Comparison of ENCODE assay signal across 26 mouse cellular contexts in the genomic region with DNA sequence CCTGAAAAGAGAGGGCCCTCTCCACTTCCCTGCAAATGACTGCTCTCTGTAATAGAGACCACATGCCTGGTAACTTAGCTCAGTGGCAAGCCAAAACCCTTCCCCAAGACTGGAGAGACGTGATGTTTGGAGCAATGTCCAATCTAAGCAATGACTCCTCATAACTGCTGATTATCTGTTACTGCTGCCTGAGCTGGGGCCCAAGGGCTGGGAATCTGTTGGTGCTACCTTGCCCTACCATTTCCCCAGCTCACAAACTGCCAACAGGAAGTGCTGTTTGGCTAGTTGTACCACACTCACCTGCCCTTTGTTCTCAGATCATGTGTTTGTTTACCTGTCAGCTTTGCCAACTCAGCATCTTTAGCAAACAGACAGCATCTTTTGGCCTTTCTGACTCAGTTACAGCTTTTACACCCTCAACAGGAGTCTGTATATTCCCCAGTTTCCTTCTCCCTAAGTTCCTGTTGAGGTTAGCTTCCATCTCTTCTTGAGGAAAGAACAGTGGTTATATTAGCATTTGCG. TPM values are rescaled to one million over a fixed set of nuclear protein-coding genes. Genes with fewer than 3 reads are reported as not detected.
DNase-seq lines count a peak whose midpoint lies in the region; ATAC-seq and TF ChIP-seq lines count a peak whose summit lies in the region.
"Had no signal": no experiment of that assay in that cellular context is flagged by ENCODE, and none has a peak within 500 bp of the region (broad histone marks: within the 10 kb centered on the region; RNA-seq: fewer than 3 reads in every experiment).

No protein-coding gene starts in this region.

- H3K4me1 ChIP-seq in CH12.LX (ENCODE audit: control insufficient read depth in 1 of 2, insufficient read depth in 2 of 2) (peaks cover 0 to 38% of the 10 kb centered on the region in 2 experiments; a peak in 2 of 4 replicates), ES-E14 (ENCODE audit: control insufficient read depth in 2 of 2, insufficient read depth in 2 of 2, low read length in 2 of 2, poor library complexity in 1 of 2) (no peaks in the 10 kb centered on the region; a peak in 1 of 4 replicates)
- peaks cover 3% of the 10 kb centered on the region; the same call in 1 of the 2 replicates for H3K4me1 ChIP-seq in intestine, embryonic 16.5 days (ENCODE audit: control insufficient read depth, insufficient read depth, low read length)
- H3K4me1 ChIP-seq in small intestine, adult 2 months (ENCODE audit: control insufficient read depth, insufficient read depth, insufficient read length, low read length) = peaks cover 10% of the 10 kb centered on the region
- H3K4me1 ChIP-seq: embryonic facial prominence, embryonic 10.5 days; embryonic facial prominence, embryonic 13.5 days; forebrain, embryonic 12.5 days; forebrain, embryonic 15.5 days; hindbrain, embryonic 12.5 days; hindbrain, embryonic 15.5 days had no signal

- H3K36me3 ChIP-seq in CH12.LX (replicated peaks in 1 of 2; ENCODE audit: control insufficient read depth in 1 of 2, insufficient read depth in 1 of 2, low read length in 1 of 2) (peaks cover 35 to 85% of the 10 kb centered on the region in 2 experiments), ES-E14 (ENCODE audit: control insufficient read depth, insufficient read depth, low read length, poor library complexity, severe bottlenecking) (peaks cover 50% of the 10 kb centered on the region)
- H3K36me3 ChIP-seq in intestine, embryonic 16.5 days (ENCODE audit: control insufficient read depth, insufficient read depth, low read length) = peaks cover 25% of the 10 kb centered on the region
- H3K36me3 ChIP-seq in small intestine, adult 2 months (ENCODE audit: control insufficient read depth, insufficient read depth, low read length) = peaks cover 66% of the 10 kb centered on the region

- H3K4me3 ChIP-seq in CH12.LX (replicated peaks in 1 of 3; ENCODE audit: low read depth in 2 of 3, low read length in 2 of 3, poor library complexity in 1 of 3) = no peak overlapping the region
- no peak overlapping the region for H3K4me3 ChIP-seq in ES-E14 (ENCODE audit: insufficient read depth in 1 of 2, low read depth in 1 of 2, low read length in 2 of 2, poor library complexity in 1 of 2, severe bottlenecking in 1 of 2)
- no peak overlapping the region for H3K4me3 ChIP-seq in intestine, embryonic 16.5 days (ENCODE audit: low read length)
- no peak overlapping the region for H3K4me3 ChIP-seq in small intestine, adult 2 months (ENCODE audit: low read depth, low read length)
- H3K4me3 ChIP-seq: embryonic facial prominence, embryonic 10.5 days; embryonic facial prominence, embryonic 13.5 days; erythroblast, embryonic 14.5 days; forebrain, embryonic 12.5 days; forebrain, embryonic 15.5 days; hindbrain, embryonic 12.5 days; hindbrain, embryonic 15.5 days had no signal

- TF ChIP-seq EP300 in CH12.LX (IDR thresholded peaks at IDR 0.05; ENCODE audit: low read length) = no peak

- in situ Hi-C loops in CH12.LX (cut with MboI; ENCODE audit: low pct_ligation_motif_present, low pct_unique_long_range_greater_than_20kb, low sequenced_read_pairs) (no loop called here), ES-E14 (cut with MboI; ENCODE audit: low sequenced_read_pairs in 2 of 2, unreplicated experiment in 2 of 2) (no loop called here)

- no peak for TF ChIP-seq POLR2A in CH12.LX (IDR thresholded peaks at IDR 0.05; ENCODE audit: low read depth, low read length)
- no peak for TF ChIP-seq POLR2A in small intestine, adult 2 months (IDR thresholded peaks at IDR 0.05; ENCODE audit: low read depth, low read length)

- TF ChIP-seq RAD21 in CH12.LX (IDR thresholded peaks at IDR 0.05; ENCODE audit: low read depth, low read length) = no peak

- dilution Hi-C loops in CH12.LX (cut with MboI; ENCODE audit: extremely low pct_ligation_motif_present, extremely low pct_unique_long_range_greater_than_20kb, low sequenced_read_pairs) = no loop called here

- no peak for TF ChIP-seq CTCF in CH12.LX (conservative IDR thresholded peaks at IDR 0.05 in 1 of 2, IDR thresholded peaks at IDR 0.05 in 1 of 2; ENCODE audit: low read depth in 2 of 2, low read length in 2 of 2)
- no peak for TF ChIP-seq CTCF in small intestine, adult 2 months (IDR thresholded peaks at IDR 0.05; ENCODE audit: extremely low read depth, insufficient read length, insufficient replicate concordance, low read depth, low read length)

- H3K79me2 ChIP-seq in CH12.LX (replicated peaks; ENCODE audit: control insufficient read depth, extremely low read depth, insufficient read depth, poor library complexity, severe bottlenecking) = no peaks in the 10 kb centered on the region

- 75% methylated on average over 2 of the region's 2 CpGs for WGBS in intestine, embryonic 16.5 days
- 59% methylated on average over 2 of the region's 2 CpGs for WGBS in small intestine, adult 2 months

- H3K27me3 ChIP-seq in CH12.LX (replicated peaks) = no peaks in the 10 kb centered on the region
- no peaks in the 10 kb centered on the region for H3K27me3 ChIP-seq in intestine, embryonic 16.5 days (replicated peaks; ENCODE audit: control insufficient read depth, insufficient read depth, low read length)
- H3K27me3 ChIP-seq in small intestine, adult 2 months (ENCODE audit: control insufficient read depth, insufficient read depth, low read length) = no peaks in the 10 kb centered on the region
- H3K27me3 ChIP-seq: embryonic facial prominence, embryonic 13.5 days; forebrain, embryonic 12.5 days; forebrain, embryonic 15.5 days; hindbrain, embryonic 12.5 days; hindbrain, embryonic 15.5 days had no signal

- H3K27ac ChIP-seq in CH12.LX (ENCODE audit: insufficient read depth, low read depth) (no peak overlapping the region), ES-E14 (ENCODE audit: insufficient read depth, low read depth, low read length, poor library complexity, severe bottlenecking) (no peak overlapping the region)
- peak overlapping the region; percentile 64 for H3K27ac ChIP-seq in intestine, embryonic 16.5 days (ENCODE audit: low read length)
- H3K27ac ChIP-seq in small intestine, adult 2 months (ENCODE audit: insufficient read depth, low read depth, low read length) = peak overlapping the region; percentile 68
- H3K27ac ChIP-seq: embryonic facial prominence, embryonic 10.5 days; embryonic facial prominence, embryonic 13.5 days; forebrain, embryonic 12.5 days; forebrain, embryonic 15.5 days; hindbrain, embryonic 12.5 days; hindbrain, embryonic 15.5 days had no signal

- H3K4me2 ChIP-seq in CH12.LX (ENCODE audit: insufficient read depth, low read depth, poor library complexity, severe bottlenecking) = no peak overlapping the region
- H3K4me2 ChIP-seq in intestine, embryonic 16.5 days (ENCODE audit: low read depth, low read length) = no peak overlapping the region
- H3K4me2 ChIP-seq: embryonic facial prominence, embryonic 13.5 days; forebrain, embryonic 12.5 days; forebrain, embryonic 15.5 days; heart, embryonic 11.5 days; hindbrain, embryonic 12.5 days; hindbrain, embryonic 15.5 days had no signal

- H3K9ac ChIP-seq in CH12.LX (ENCODE audit: insufficient read depth, low read depth) = no peak overlapping the region
- H3K9ac ChIP-seq in ES-E14 (ENCODE audit: insufficient read depth, low read depth, low read length, poor library complexity, severe bottlenecking) = no peak overlapping the region
- no peak overlapping the region for H3K9ac ChIP-seq in intestine, embryonic 16.5 days (ENCODE audit: low read depth, low read length)
- H3K9ac ChIP-seq: embryonic facial prominence, embryonic 13.5 days; forebrain, embryonic 12.5 days; forebrain, embryonic 15.5 days; hindbrain, embryonic 12.5 days; hindbrain, embryonic 15.5 days had no signal

- DNase-seq in CH12.LX (ENCODE audit: extremely low read depth) = no peak
- DNase-seq in ES-E14 (ENCODE audit: low read depth, low spot score) = no peak
- DNase-seq in layer of hippocampus, adult 11-12 months (ENCODE audit: low spot score) = no peak
- DNase-seq in gastrocnemius, postnatal 10 days = no peak
- DNase-seq: adrenal gland, adult 2 months; adrenal gland, postnatal 14 days; cerebellum, adult 11 months; cerebellum, adult 2 months; cerebellum, adult 9-11 months; cerebellum, postnatal 36 days; embryo, embryonic 11 days; gastrocnemius, postnatal 14 days; heart, adult 11 months had no signal

- peak; percentile 82 for ATAC-seq in intestine, embryonic 16.5 days
- ATAC-seq: CD4-positive, CD25-positive, alpha-beta regulatory T cell, adult 4 months; forebrain, embryonic 15.5 days had no signal

- no peaks in the 10 kb centered on the region for H3K9me3 ChIP-seq in CH12.LX (replicated peaks; ENCODE audit: low read length)
- no peaks in the 10 kb centered on the region for H3K9me3 ChIP-seq in ES-E14 (ENCODE audit: control insufficient read depth, insufficient read depth, low read depth, low read length)
- no peaks in the 10 kb centered on the region for H3K9me3 ChIP-seq in intestine, embryonic 16.5 days (ENCODE audit: control insufficient read depth, low read length)
- H3K9me3 ChIP-seq: embryonic facial prominence, embryonic 10.5 days; embryonic facial prominence, embryonic 13.5 days; forebrain, embryonic 12.5 days; forebrain, embryonic 15.5 days; G1E; hindbrain, embryonic 12.5 days; hindbrain, embryonic 15.5 days had no signal

RNA-seq across cellular contexts. Expression of a gene that starts 5.3 kb away (rescaled TPM):
- total RNA-seq in CH12.LX (2012; rRNA removed) = 253 and 302 TPM in 2 replicates
- 190 and 205 TPM in 2 replicates for total RNA-seq in CH12.LX (2014; rRNA removed)
- polyA plus RNA-seq in CH12.LX (2012; ENCODE audit: insufficient read length, low read depth) = 432 and 435 TPM in 2 replicates
- total RNA-seq in ES-E14 (2012; rRNA removed) = 198 and 217 TPM in 2 replicates
- polyA plus RNA-seq in intestine, embryonic 16.5 days (2015; fragmentation: Nextera tagmentation; extraction: Ambion mirVana) = 664 and 676 TPM in 2 replicates
- 383 and 921 TPM in 2 replicates for polyA plus RNA-seq in small intestine, adult 2 months (2012; rRNA removed)
- total RNA-seq in gastrocnemius, postnatal 10 days (2021) = 10 to 100 TPM; 66.3 to 79.2 TPM

RNA-seq across cellular contexts. Expression of a gene that starts 6.8 kb away (rescaled TPM):
- total RNA-seq in CH12.LX (2012; rRNA removed) (68.0 and 72.5 TPM in 2 replicates), CH12.LX (2014; rRNA removed) (44.5 and 45.3 TPM in 2 replicates), ES-E14 (2012; rRNA removed) (67.5 and 79.4 TPM in 2 replicates)
- polyA plus RNA-seq in CH12.LX (2012; ENCODE audit: insufficient read length, low read depth) = 41.7 and 56.6 TPM in 2 replicates
- 91.7 and 106 TPM in 2 replicates for polyA plus RNA-seq in intestine, embryonic 16.5 days (2015; fragmentation: Nextera tagmentation; extraction: Ambion mirVana)
- 54.9 and 101 TPM in 2 replicates for polyA plus RNA-seq in small intestine, adult 2 months (2012; rRNA removed)
- 10 to 100 TPM; 36.0 to 37.2 TPM for total RNA-seq in gastrocnemius, postnatal 10 days (2021)

RNA-seq across cellular contexts. Expression of a gene that starts 14.7 kb away (rescaled TPM):
- total RNA-seq in CH12.LX (2012; rRNA removed) = 7.3 and 10.0 TPM in 2 replicates
- total RNA-seq in CH12.LX (2014; rRNA removed) = 4.1 and 7.0 TPM in 2 replicates
- polyA plus RNA-seq in CH12.LX (2012; ENCODE audit: insufficient read length, low read depth) = 6.9 and 13.5 TPM in 2 replicates
- 12.5 and 19.8 TPM in 2 replicates for total RNA-seq in ES-E14 (2012; rRNA removed)
- polyA plus RNA-seq in intestine, embryonic 16.5 days (2015; fragmentation: Nextera tagmentation; extraction: Ambion mirVana) = 20.8 and 24.9 TPM in 2 replicates
- 5.1 and 8.5 TPM in 2 replicates for polyA plus RNA-seq in small intestine, adult 2 months (2012; rRNA removed)
- total RNA-seq in gastrocnemius, postnatal 10 days (2021) = 1 to 10 TPM; 6.2 to 7.8 TPM
- total RNA-seq: gastrocnemius, adult 18-20 months had no signal

RNA-seq across cellular contexts. Expression of a gene that starts 47.6 kb away (rescaled TPM):
- total RNA-seq in CH12.LX (2012; rRNA removed) (126 and 150 TPM in 2 replicates), CH12.LX (2014; rRNA removed) (87.9 and 94.6 TPM in 2 replicates), ES-E14 (2012; rRNA removed) (195 and 272 TPM in 2 replicates)
- 169 and 174 TPM in 2 replicates for polyA plus RNA-seq in CH12.LX (2012; ENCODE audit: insufficient read length, low read depth)
- polyA plus RNA-seq in intestine, embryonic 16.5 days (2015; fragmentation: Nextera tagmentation; extraction: Ambion mirVana) = 121 and 130 TPM in 2 replicates
- polyA plus RNA-seq in small intestine, adult 2 months (2012; rRNA removed) = 63.0 and 107 TPM in 2 replicates
- total RNA-seq in gastrocnemius, postnatal 10 days (2021) = 10 to 100 TPM; 37.0 to 45.1 TPM

RNA-seq across cellular contexts. Expression of a gene that starts 54.6 kb away (rescaled TPM):
- total RNA-seq in CH12.LX (2012; rRNA removed) (7.4 and 8.0 TPM in 2 replicates), CH12.LX (2014; rRNA removed) (6.3 and 7.4 TPM in 2 replicates), ES-E14 (2012; rRNA removed) (0.62 and 1.4 TPM in 2 replicates)
- polyA plus RNA-seq in CH12.LX (2012; ENCODE audit: insufficient read length, low read depth) = 6.5 and 7.6 TPM in 2 replicates
- 0.93 and 1.1 TPM in 2 replicates for polyA plus RNA-seq in intestine, embryonic 16.5 days (2015; fragmentation: Nextera tagmentation; extraction: Ambion mirVana)
- polyA plus RNA-seq in small intestine, adult 2 months (2012; rRNA removed) = 5.9 and 14.6 TPM in 2 replicates
- total RNA-seq in gastrocnemius, postnatal 10 days (2021) = under 1 TPM; 0.19 to 0.36 TPM
- polyA plus RNA-seq: erythroblast, embryonic 14.5 days had no signal

Comparison
In these comparisons a context has a peak if more than half of its experiments do, and no peak if none do; other contexts are left out.
1. H3K27ac ChIP-seq: peak in intestine, embryonic 16.5 days (single experiment) and small intestine, adult 2 months (single experiment); none in CH12.LX (single experiment) and ES-E14 (single experiment).